Mouse (Mus musculus) forebrain, embryonic 16.5 days (tissue): ENCODE data around the gene Thada. TPM values are rescaled to one million over a fixed set of nuclear protein-coding genes. Genes with fewer than 3 reads are reported as not detected.
A peak's percentile ranks its signal among the peaks of the same experiment; 100 is the strongest.

Experiments used
- ATAC-seq: fragments of 200-750 bp; cut with Nextera tagmentation; 2 replicates; pipeline ENCODE4 v1.8.0; 2017; ENCODE audit warnings: mild to moderate bottlenecking, moderate library complexity
- H3K27ac ChIP-seq: fragments of 300-500 bp; sonication (generic); 2 replicates; pipeline ENCODE4 v1.5.1; 2014; ENCODE audit warnings: low read length, control low read depth
- H3K27me3 ChIP-seq: fragments of 300-500 bp; sonication (generic); replicated peaks from 2 replicates; pipeline ENCODE4 v1.6.1; 2014; ENCODE audit warnings: low read length; ENCODE audit not compliant: control insufficient read depth, insufficient read depth
- H3K36me3 ChIP-seq: fragments of 300-500 bp; sonication (generic); 2 replicates; pipeline ENCODE4 v1.6.1; 2014; ENCODE audit not compliant: control insufficient read depth, insufficient read depth
- H3K4me1 ChIP-seq: fragments of 300-500 bp; sonication (generic); replicated peaks from 2 replicates; pipeline ENCODE4 v1.6.1; 2014; ENCODE audit warnings: low read length; ENCODE audit not compliant: control insufficient read depth, insufficient read depth
- H3K4me2 ChIP-seq: fragments of 300-500 bp; sonication (generic); 2 replicates; pipeline ENCODE4 v1.6.1; 2014; ENCODE audit warnings: mild to moderate bottlenecking, low read length, control low read depth
- H3K4me3 ChIP-seq: fragments of 300-500 bp; sonication (generic); replicated peaks from 2 replicates; pipeline ENCODE4 v1.5.1; 2014; ENCODE audit warnings: mild to moderate bottlenecking, low read length, control low read depth
- H3K9ac ChIP-seq: fragments of 300-500 bp; sonication (generic); replicated peaks from 2 replicates; pipeline ENCODE4 v1.6.1; 2014; ENCODE audit warnings: low read depth, low read length, control low read depth
- H3K9me3 ChIP-seq: fragments of 300-500 bp; sonication (generic); 2 replicates; pipeline ENCODE4 v1.6.1; 2016; ENCODE audit warnings: low read length; ENCODE audit not compliant: control insufficient read depth
- WGBS: fragments of 180-500 bp; shearing (Covaris S2); extraction: QIAGEN DNeasy Blood & Tissue Kit; methylation state at CpG from one replicate; pipeline ENCODE4 v1.1.7; 2014; 5-methylcytosine and 5-hydroxymethylcytosine counted together
- polyA plus RNA-seq: library from polyadenylated mRNA; unstranded; fragments of >200 nt; fragmentation: Nextera tagmentation; extraction: Ambion mirVana; gene quantifications from 2 replicates; pipeline ENCODE4 v1.2.1, GENCODE M21; 2015

The Thada gene
- polyA plus RNA-seq, 1 experiment from 2014 or later, result 6.6 TPM

DNA sequence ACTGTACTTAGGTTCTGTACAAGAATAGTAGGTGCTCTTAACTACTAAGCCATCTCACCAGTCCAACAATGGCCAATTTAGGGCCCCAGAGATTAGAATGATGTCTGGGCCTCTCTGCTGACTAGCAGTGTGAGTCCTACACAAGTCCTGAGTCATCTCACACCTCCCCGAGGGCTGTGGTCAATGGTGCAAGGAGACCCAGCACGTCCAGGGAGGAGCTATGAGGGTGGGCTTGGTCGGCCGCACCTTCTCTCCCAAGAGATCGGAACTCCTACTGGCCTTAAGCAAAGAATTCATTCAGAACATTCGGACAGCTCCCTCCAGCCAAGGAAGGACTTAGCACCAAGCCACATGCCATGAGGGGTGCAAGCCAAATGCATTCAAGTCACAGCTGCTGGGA, 314.7 kb downstream of the Thada start:
- WGBS, result 89% methylated on average over 6 of the region's 6 CpGs
- no peak overlapping the region for H3K9ac ChIP-seq
- no peaks in the 10 kb centered on the region for H3K27me3 ChIP-seq
- peaks cover 7% of the 10 kb centered on the region for H3K4me1 ChIP-seq
- no peak overlapping the region for H3K4me3 ChIP-seq
- no peaks in the 10 kb centered on the region for H3K9me3 ChIP-seq
- no peak overlapping the region for H3K4me2 ChIP-seq
- no peaks in the 10 kb centered on the region for H3K36me3 ChIP-seq
- no peak overlapping the region for H3K27ac ChIP-seq
- ATAC-seq, result no peak

DNA sequence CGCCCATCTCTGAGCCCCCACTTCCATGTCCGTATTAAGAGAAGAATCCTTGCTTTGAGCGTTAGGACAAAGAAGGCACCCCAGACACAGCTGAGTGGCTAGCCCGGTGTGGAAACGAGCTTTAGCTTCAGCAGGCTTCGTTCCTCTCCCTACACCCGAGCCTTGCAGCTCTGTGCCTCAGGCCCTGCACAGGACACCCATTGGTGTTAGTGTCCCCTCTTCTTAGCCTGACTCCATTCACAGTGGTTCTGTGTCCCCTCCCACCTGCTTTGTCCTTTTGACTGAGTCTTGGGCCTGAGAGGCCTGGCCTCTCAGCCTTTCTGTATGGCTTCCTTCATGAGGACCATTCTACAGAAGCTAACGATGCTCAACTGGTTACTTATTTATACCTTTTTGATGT, 315.7 kb downstream of the Thada start:
- Histone ChIP-seq H3K27ac (no peak overlapping the region), H3K9me3 (no peaks in the 10 kb centered on the region), H3K27me3 (no peaks in the 10 kb centered on the region), H3K36me3 (no peaks in the 10 kb centered on the region), H3K4me2 (no peak overlapping the region), H3K9ac (no peak overlapping the region), H3K4me3 (no peak overlapping the region), H3K4me1 (peaks cover 11% of the 10 kb centered on the region)
- no peak for ATAC-seq
- WGBS, result 42% methylated on average over 8 of the region's 8 CpGs

DNA sequence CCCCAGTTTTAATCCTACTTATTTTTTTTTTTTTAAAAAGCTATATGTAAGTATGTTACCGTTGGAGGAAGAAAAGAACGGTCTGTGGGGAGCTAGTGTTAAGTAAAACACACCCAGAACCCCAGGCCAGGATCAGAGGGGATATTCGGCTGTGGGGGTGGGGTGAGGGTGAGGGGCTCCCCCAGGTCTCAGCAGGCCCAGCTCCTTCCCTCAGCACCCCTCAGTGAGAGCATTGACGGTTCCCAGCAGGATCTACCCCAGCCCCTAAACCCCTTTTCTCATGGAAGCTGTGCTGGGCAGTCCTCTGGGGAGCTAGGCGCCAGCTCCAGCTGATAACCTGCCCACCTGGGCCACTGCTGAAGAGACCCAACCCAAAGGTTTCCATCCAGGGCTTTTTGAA, 316.4 kb downstream of the Thada start:
- ATAC-seq, result no peak
- H3K9me3 ChIP-seq, result no peaks in the 10 kb centered on the region
- 41% methylated on average over 5 of the region's 5 CpGs for WGBS

DNA sequence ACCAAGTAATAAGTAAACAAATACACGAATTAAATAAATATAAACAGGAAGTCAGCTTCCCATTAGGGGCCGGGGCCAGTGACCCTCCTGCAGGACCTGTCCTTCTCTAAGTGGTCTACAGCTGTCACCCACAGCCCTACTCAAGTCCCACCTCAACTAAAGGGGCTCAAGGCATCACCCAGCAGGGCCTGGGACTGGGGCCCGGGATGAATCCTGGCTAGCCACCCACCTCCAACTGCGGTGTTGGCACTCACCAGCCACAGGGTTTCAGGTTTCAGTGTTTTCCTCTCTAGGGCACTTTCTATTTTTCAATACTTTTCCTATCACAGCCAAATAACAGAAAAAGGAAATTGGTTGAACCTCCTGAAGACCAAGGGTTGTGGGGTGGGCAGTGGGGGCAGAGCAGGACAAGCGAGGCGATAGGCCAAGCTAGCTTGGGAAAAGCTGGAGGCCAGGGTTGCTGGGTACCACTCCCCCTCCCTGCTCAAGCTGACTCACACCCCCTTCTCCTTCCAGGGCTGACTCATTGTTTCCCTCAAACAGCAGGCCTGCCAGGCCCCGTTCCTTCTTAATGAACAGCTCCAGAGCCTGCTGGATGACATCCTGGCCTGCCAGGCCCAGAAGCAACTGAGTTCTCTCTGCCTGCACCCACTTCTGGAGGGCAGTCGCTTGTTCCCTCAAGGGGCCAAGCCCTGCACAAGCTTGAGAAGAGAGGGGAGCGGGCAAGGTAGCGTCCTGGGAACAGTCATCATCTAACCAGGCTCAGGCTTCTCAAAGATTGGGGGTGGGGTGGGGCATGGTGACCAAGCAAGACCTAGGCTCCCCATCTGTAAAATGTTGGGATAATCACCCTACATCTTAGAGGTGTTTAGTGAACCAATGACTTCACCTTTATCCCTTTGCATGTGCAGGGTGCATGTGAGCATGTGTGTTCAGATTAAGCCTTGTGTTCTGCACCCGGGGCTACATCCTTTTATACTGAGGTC, 317.2 kb downstream of the Thada start:
- 19% methylated on average over 11 of the region's 11 CpGs for WGBS

More for the DNA sequence above, 316.4 kb downstream of the Thada start:
- Histone ChIP-seq H3K4me1 (peaks cover 11% of the 10 kb centered on the region), H3K36me3 (no peaks in the 10 kb centered on the region), H3K4me2 (no peak overlapping the region), H3K4me3 (no peak overlapping the region), H3K27ac (no peak overlapping the region), H3K9ac (no peak overlapping the region), H3K27me3 (no peaks in the 10 kb centered on the region)

DNA sequence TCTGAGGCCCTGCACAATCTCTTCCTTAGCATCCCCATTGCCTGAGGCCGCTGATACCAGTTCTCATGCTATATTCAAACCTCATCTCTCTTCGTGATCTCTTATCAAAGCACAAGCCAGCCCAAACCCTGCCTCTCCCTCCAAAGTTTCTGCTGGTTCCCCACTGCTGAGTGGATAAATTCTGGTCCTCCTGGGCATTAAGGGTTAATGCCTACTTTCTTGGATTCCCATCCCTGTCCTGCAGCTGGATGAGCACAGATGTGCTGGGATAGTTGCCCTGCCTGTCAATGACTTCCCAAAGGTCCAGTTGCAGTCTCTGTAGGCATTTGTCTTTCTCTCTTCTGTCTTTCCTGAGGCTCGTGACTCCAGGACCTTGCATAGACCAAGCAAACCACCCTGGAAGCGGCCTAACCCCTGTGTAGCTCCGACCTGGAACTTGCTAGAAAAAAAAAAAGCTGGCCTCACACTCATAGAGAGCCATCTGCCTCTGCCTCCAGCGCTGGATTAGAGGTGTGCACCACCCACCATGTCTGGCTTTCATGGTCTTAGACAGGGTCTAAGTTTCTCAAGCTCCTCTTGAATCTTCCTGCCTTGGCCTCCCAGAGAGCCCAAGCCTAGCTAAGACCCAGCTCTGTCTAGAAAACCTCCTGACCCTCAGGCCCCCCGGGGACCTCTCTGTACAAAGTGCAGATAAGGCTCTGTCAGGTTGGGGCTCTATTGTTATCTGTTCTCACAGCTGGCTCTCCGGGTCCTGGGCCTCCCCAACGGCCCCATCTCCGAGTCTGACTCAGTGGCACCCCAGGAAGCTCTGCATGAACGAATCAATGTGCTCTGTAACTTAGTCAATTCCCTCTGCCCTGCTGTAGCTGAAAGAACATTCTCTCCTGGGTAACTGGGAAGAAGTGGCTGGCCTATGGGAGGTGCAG, 318.6 kb downstream of the Thada start:
- Histone ChIP-seq H3K9ac (no peak overlapping the region), H3K36me3 (no peaks in the 10 kb centered on the region), H3K27me3 (no peaks in the 10 kb centered on the region), H3K4me1 (peaks cover 11% of the 10 kb centered on the region), H3K27ac (no peak overlapping the region), H3K9me3 (no peaks in the 10 kb centered on the region), H3K4me2 (no peak overlapping the region), H3K4me3 (no peak overlapping the region)
- no peak for ATAC-seq
- 56% methylated on average over 11 of the region's 11 CpGs for WGBS

More for the DNA sequence above, 317.2 kb downstream of the Thada start:
- peak; percentile 88 for ATAC-seq
- no peak overlapping the region for H3K4me2 ChIP-seq
- H3K4me1 ChIP-seq, result peaks cover 11% of the 10 kb centered on the region
- H3K27me3 ChIP-seq, result no peaks in the 10 kb centered on the region
- H3K9ac ChIP-seq, result no peak overlapping the region; the same call in 1 of the 2 replicates
- no peak overlapping the region for H3K4me3 ChIP-seq
- no peaks in the 10 kb centered on the region for H3K36me3 ChIP-seq
- H3K9me3 ChIP-seq, result no peaks in the 10 kb centered on the region
- no peak overlapping the region for H3K27ac ChIP-seq

DNA sequence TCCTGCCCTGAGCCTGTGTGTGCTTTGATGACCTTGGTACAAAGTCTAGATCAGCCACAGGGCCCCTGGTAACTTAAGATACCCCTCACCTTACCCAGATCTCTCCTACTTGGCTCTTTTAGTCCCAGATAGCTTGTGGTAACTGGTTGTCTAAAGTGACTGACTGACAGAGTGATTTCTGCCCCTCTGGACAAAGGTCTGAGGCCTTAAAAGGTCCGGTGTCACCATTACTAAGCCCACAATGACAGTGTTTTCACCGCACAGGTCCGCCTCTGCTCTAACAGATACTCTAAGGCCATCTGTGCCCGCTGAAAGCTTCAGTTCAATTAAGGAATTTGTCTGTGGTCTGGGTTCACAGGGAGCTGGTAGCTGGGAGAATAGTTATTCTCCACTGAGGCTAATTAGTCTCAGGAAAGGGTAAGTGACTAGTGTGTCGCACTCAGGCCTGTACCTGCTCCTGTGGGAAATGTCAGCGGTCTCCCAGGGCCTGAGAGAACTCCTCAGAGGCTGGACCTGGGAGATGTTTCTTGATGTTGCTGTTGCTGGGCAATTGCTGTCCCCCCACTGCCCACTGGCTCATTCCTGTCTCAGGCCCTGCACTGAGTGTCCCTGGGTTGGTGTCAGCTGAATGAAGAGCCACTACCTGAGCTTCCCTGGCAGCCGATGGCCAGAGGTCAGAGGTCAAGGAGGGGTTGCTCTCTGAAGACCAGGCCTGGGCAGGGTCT, 319.4 kb downstream of the Thada start:
- no peak for ATAC-seq
- no peak overlapping the region for H3K27ac ChIP-seq
- 33% methylated on average over 7 of the region's 7 CpGs for WGBS
- H3K27me3 ChIP-seq, result no peaks in the 10 kb centered on the region
- H3K36me3 ChIP-seq, result no peaks in the 10 kb centered on the region
- H3K9me3 ChIP-seq, result no peaks in the 10 kb centered on the region
- H3K4me1 ChIP-seq, result peaks cover 11% of the 10 kb centered on the region
- no peak overlapping the region for H3K4me2 ChIP-seq
- no peak overlapping the region for H3K4me3 ChIP-seq
- H3K9ac ChIP-seq, result no peak overlapping the region

DNA sequence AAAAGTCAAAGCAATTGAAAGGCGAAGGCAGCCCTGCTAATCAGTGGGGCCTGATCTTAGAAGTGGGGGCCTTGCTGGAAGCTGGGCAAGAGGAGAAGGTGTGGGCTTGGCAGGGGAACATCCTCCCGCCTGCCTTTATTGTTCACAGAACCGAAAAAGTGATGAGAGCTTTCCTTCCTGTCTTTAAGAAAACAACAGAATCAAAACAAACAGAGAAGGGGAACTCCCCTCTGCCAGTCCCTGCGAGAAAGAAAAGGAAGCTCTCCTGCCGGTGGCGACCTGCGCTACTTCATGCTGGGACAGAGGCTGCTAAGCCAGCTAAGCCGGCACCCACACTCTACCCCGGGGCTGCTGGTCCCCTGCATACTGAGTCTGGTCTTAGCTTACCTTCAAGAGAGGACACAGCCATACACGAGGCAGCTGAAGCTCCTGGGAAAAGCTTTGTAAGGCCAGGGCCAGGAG, 320.1 kb downstream of the Thada start:
- no peaks in the 10 kb centered on the region for H3K9me3 ChIP-seq
- no peak overlapping the region for H3K4me2 ChIP-seq
- H3K4me1 ChIP-seq, result peaks cover 11% of the 10 kb centered on the region
- no peaks in the 10 kb centered on the region for H3K36me3 ChIP-seq
- 15% methylated on average over 10 of the region's 10 CpGs for WGBS
- H3K27me3 ChIP-seq, result no peaks in the 10 kb centered on the region
- H3K9ac ChIP-seq, result no peak overlapping the region
- H3K4me3 ChIP-seq, result no peak overlapping the region
- no peak for ATAC-seq
- no peak overlapping the region for H3K27ac ChIP-seq

DNA sequence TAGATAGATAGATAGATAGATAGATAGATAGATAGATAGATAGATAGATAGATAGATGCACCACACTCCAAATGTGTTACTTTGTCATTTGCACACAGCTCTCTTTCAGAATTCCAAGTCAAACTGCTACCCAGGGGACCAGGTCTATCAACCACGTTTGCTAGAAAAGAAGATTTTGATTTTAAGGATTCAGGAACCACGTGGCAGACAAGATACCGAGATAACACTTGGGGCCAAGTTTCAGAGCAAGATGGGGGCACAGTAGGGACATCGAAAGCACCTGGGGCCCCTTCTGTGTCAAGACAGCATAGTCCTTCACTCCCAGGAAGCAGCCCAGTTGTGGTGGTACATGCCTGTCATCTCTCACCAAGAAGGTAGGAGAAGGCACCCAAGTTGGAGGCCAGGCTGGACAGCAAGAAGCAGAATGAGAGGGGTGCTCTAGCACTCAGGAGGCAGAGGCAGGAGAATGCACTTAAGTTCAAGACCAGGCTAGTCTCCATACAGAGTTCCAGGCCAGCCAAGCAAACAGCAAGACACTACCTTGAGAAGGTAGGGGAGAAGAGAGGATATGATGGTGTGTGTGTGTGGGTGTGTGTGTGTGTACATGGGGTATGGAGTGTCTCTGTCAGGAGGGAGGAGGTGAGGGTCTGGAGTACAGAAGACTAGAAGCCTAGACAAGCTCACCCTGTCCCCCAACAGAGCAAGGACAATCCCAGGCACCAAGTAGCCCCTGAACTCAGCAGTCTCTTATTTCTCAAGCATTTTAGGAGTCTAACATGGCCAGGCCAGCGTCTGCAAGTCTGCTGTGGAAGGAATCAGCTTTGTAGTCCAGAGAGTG, 321.0 kb downstream of the Thada start:
- no peaks in the 10 kb centered on the region for H3K27me3 ChIP-seq
- peaks cover 11% of the 10 kb centered on the region for H3K4me1 ChIP-seq
- H3K9me3 ChIP-seq, result no peaks in the 10 kb centered on the region
- no peak for ATAC-seq
- 77% methylated on average over 5 of the region's 5 CpGs for WGBS
- H3K36me3 ChIP-seq, result no peaks in the 10 kb centered on the region
- H3K4me2 ChIP-seq, result no peak overlapping the region
- H3K27ac ChIP-seq, result no peak overlapping the region
- H3K9ac ChIP-seq, result no peak overlapping the region
- no peak overlapping the region for H3K4me3 ChIP-seq
